Comparison of ENCODE assay signal across 29 mouse cellular contexts in the genomic region with DNA sequence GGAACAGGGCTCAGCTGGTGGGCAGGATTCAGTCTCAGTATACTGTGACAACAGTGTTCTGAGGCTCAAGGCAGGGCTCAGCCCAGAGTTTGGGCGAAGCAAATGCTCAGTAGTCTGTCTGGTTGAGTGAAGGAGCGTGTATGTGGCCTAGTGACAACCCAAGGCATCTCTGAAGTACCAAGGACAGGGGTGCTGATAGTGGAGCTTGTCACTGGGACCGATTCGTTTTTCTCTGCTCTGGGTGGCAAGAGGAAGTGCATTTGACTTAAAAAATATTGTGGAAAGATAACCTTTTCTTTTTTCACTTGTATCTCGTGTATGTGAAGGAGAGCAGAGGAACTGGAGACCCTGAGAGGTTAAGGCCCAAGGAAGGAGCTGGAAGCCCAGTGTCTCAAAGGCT. TPM values are rescaled to one million over a fixed set of nuclear protein-coding genes. Genes with fewer than 3 reads are reported as not detected.
"Had no signal": no experiment of that assay in that cellular context is flagged by ENCODE, and none has a peak within 500 bp of the region (broad histone marks: within the 10 kb centered on the region; RNA-seq: fewer than 3 reads in every experiment).

No protein-coding gene starts in this region.

- ATAC-seq: forebrain, embryonic 13.5 days; forebrain, embryonic 15.5 days; forebrain, embryonic 16.5 days; forebrain, postnatal 0 days had no signal

- H3K4me2 ChIP-seq: embryonic facial prominence, embryonic 12.5 days; embryonic facial prominence, embryonic 13.5 days; embryonic facial prominence, embryonic 15.5 days; forebrain, embryonic 12.5 days; forebrain, embryonic 13.5 days; forebrain, embryonic 15.5 days had no signal

- H3K9me3 ChIP-seq: embryonic facial prominence, embryonic 10.5 days; embryonic facial prominence, embryonic 12.5 days; embryonic facial prominence, embryonic 13.5 days; embryonic facial prominence, embryonic 15.5 days; forebrain, embryonic 10.5 days; forebrain, embryonic 12.5 days; forebrain, embryonic 15.5 days had no signal

- DNase-seq: cerebellum, adult 8-10 months; cerebellum, adult 9-10 months; cerebellum, adult 9-11 months; cerebellum, postnatal 10 days; cerebellum, postnatal 14 days; cerebellum, postnatal 25 days; cerebellum, postnatal 36 days; embryo, embryonic 11 days; forebrain, postnatal 0 days; gastrocnemius, adult 2 months; gastrocnemius, postnatal 10 days; gastrocnemius, postnatal 14 days; gastrocnemius, postnatal 25 days; gastrocnemius, postnatal 36 days; heart, adult 11 months; heart, adult 18-20 months; heart, adult 2 months had no signal

- H3K9ac ChIP-seq: embryonic facial prominence, embryonic 12.5 days; embryonic facial prominence, embryonic 13.5 days; embryonic facial prominence, embryonic 15.5 days; forebrain, embryonic 12.5 days; forebrain, embryonic 13.5 days; forebrain, embryonic 15.5 days; forebrain, postnatal 0 days had no signal

- H3K36me3 ChIP-seq: embryonic facial prominence, embryonic 10.5 days; embryonic facial prominence, embryonic 12.5 days; embryonic facial prominence, embryonic 13.5 days; embryonic facial prominence, embryonic 15.5 days; forebrain, embryonic 10.5 days; forebrain, embryonic 12.5 days; forebrain, embryonic 15.5 days had no signal

- H3K4me3 ChIP-seq: embryonic facial prominence, embryonic 10.5 days; embryonic facial prominence, embryonic 12.5 days; embryonic facial prominence, embryonic 13.5 days; embryonic facial prominence, embryonic 15.5 days; erythroblast, embryonic 14.5 days; forebrain, embryonic 10.5 days; forebrain, embryonic 12.5 days; forebrain, embryonic 13.5 days; forebrain, embryonic 15.5 days; gastrocnemius, adult 2 months; heart, adult 2 months had no signal

- H3K27ac ChIP-seq: embryonic facial prominence, embryonic 12.5 days; embryonic facial prominence, embryonic 13.5 days; embryonic facial prominence, embryonic 15.5 days; forebrain, embryonic 10.5 days; gastrocnemius, adult 2 months; heart, adult 2 months had no signal

- H3K27me3 ChIP-seq: embryonic facial prominence, embryonic 12.5 days; embryonic facial prominence, embryonic 13.5 days; embryonic facial prominence, embryonic 15.5 days; forebrain, embryonic 12.5 days; forebrain, embryonic 13.5 days; forebrain, embryonic 15.5 days had no signal

RNA-seq across cellular contexts. Expression of a gene that starts 37.8 kb away (rescaled TPM):
- total RNA-seq: common myeloid progenitor, adult 5-6 weeks; granulocyte monocyte progenitor cell, adult 5-6 weeks had no signal
